Mouse (Mus musculus): ENCODE results near the gene Mapk1. TPM values are rescaled to one million over a fixed set of nuclear protein-coding genes. Genes with fewer than 3 reads are reported as not detected.
A peak's percentile ranks its signal among the peaks of the same experiment; 100 is the strongest.

The Mapk1 gene
- total RNA-seq, 2 experiments from 2014 or later, result 128 to 135 TPM

GRCm38 (mm10) chr16:17018071-17018470 is 34.9 kb downstream of the Mapk1 start:
- no peak for DNase-seq

- DNase-seq, result peak; percentile 54
These were observed 41.4 kb downstream of the Mapk1 start for GRCm38 (mm10) chr16:17024469-17025148.

- DNase-seq, result no peak
These were observed 47.0 kb downstream of the Mapk1 start for GRCm38 (mm10) chr16:17029971-17030695.

- no peak for DNase-seq
These were observed 50.6 kb downstream of the Mapk1 start for GRCm38 (mm10) chr16:17033754-17034153.

- DNase-seq, result no peak
These were observed 57.5 kb downstream of the Mapk1 start for GRCm38 (mm10) chr16:17040716-17041115.

- DNase-seq, result no peak
These were observed 58.2 kb downstream of the Mapk1 start for GRCm38 (mm10) chr16:17041417-17041816.

- no peak for DNase-seq
These were observed 61.1 kb downstream of the Mapk1 start for GRCm38 (mm10) chr16:17044320-17044719.

- DNase-seq, result no peak
These were observed 62.1 kb downstream of the Mapk1 start for GRCm38 (mm10) chr16:17045287-17045686.

GRCm38 (mm10) chr16:17049886-17050285 is 66.7 kb downstream of the Mapk1 start:
- no peak for DNase-seq

GRCm38 (mm10) chr16:17052087-17052486 is 68.9 kb downstream of the Mapk1 start:
- no peak for DNase-seq

- no peak for DNase-seq
These were observed 70.7 kb downstream of the Mapk1 start for GRCm38 (mm10) chr16:17053903-17054302.

- DNase-seq, result no peak
These were observed 72.4 kb downstream of the Mapk1 start for GRCm38 (mm10) chr16:17055584-17055983.

- DNase-seq, result no peak
These were observed 79.2 kb downstream of the Mapk1 start for GRCm38 (mm10) chr16:17062338-17062737.

GRCm38 (mm10) chr16:17067552-17067951 is 84.4 kb downstream of the Mapk1 start:
- no peak for DNase-seq

- peak; percentile 89 for DNase-seq
These were observed 86.6 kb downstream of the Mapk1 start, which contains the start of gene Ypel1 for GRCm38 (mm10) chr16:17069511-17070443. TSS of gene Ypel1 (plus strand) at chr16:17069696.

GRCm38 (mm10) chr16:17070716-17071115 is 87.5 kb downstream of the Mapk1 start:
- no peak for DNase-seq

GRCm38 (mm10) chr16:17073000-17073399 is 89.8 kb downstream of the Mapk1 start:
- no peak for DNase-seq

GRCm38 (mm10) chr16:17076301-17076700 is 93.1 kb downstream of the Mapk1 start:
- no peak for DNase-seq

GRCm38 (mm10) chr16:17076869-17077268 is 93.7 kb downstream of the Mapk1 start:
- DNase-seq, result no peak

- peak; percentile 39 for DNase-seq
These were observed 94.9 kb downstream of the Mapk1 start for GRCm38 (mm10) chr16:17078101-17078500.

- DNase-seq, result no peak
These were observed 99.1 kb downstream of the Mapk1 start for GRCm38 (mm10) chr16:17082121-17082792.

GRCm38 (mm10) chr16:17085636-17086035 is 102.5 kb downstream of the Mapk1 start:
- DNase-seq, result no peak

Measured in heart, postnatal 4 days (tissue).